In the genomic region with DNA sequence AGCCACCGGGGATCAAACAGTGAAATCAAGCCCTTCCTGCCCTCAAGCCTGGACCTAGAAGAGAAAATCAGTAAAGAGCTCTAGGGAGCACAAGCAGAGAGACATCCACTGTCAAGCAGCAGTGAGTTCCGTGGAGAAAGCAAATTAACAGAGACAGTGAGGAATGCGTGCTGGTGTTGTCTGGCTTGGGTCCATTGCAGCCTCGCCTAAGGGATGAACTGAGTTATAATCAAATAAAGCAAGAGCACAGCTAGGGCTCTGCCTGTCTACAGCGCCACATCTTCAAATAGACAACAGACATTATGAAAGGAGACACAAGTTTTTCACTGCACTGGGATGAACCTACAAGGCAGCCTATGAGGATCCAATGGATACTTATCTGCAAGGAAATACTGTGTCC, we compare ENCODE assay signal across 17 mouse cellular contexts.
DNase-seq lines count a peak whose midpoint lies in the region; ATAC-seq and TF ChIP-seq lines count a peak whose summit lies in the region.
"Had no signal": no experiment of that assay in that cellular context is flagged by ENCODE, and none has a peak within 500 bp of the region (broad histone marks: within the 10 kb centered on the region; RNA-seq: fewer than 3 reads in every experiment).

No protein-coding gene starts in this region.

- no peak overlapping the region for H3K4me3 ChIP-seq in heart, embryonic 11.5 days (ENCODE audit: low read depth, low read length)
- no peak overlapping the region for H3K4me3 ChIP-seq in lung, postnatal 0 days (ENCODE audit: low read depth, low read length)
- H3K4me3 ChIP-seq: erythroblast, embryonic 14.5 days; liver, embryonic 13.5 days; megakaryocyte, embryonic 14.5 days; stomach, embryonic 15.5 days had no signal

- no peaks in the 10 kb centered on the region for H3K9me3 ChIP-seq in heart, embryonic 11.5 days (replicated peaks; ENCODE audit: control insufficient read depth, low read length)
- H3K9me3 ChIP-seq in lung, postnatal 0 days (ENCODE audit: low read length), result no peaks in the 10 kb centered on the region
- H3K9me3 ChIP-seq: liver, embryonic 13.5 days; stomach, embryonic 15.5 days had no signal

- H3K4me2 ChIP-seq in heart, embryonic 11.5 days, result no peak overlapping the region
- H3K4me2 ChIP-seq in lung, postnatal 0 days (replicated peaks; ENCODE audit: low read depth, low read length), result no peak overlapping the region
- H3K4me2 ChIP-seq: liver, embryonic 13.5 days; stomach, embryonic 15.5 days had no signal

- no peak for TF ChIP-seq EP300 in lung, postnatal 0 days (IDR thresholded peaks at IDR 0.05)

- peak; percentile 18 to 39 for DNase-seq in adrenal gland, adult (ENCODE audit: inconsistent age in 2 of 2, low spot score in 1 of 2)
- no peak for DNase-seq in adrenal gland, adult 18-20 months (ENCODE audit: low spot score in 2 of 2)
- peak; percentile 15 to 37 for DNase-seq in heart, postnatal 14 days
- DNase-seq in lung, postnatal 0 days (ENCODE audit: low spot score), result peak; percentile 8
- DNase-seq in lung, postnatal 25 days (ENCODE audit: low spot score), result no peak
- DNase-seq in cerebellum, adult 9-11 months, result no peak
- DNase-seq: adrenal gland, postnatal 25 days; cerebellum, adult 11-12 months; layer of hippocampus, adult 9-11 months; liver, embryonic 13.5 days; thymus, postnatal 25 days had no signal

- H3K4me1 ChIP-seq in heart, embryonic 11.5 days (ENCODE audit: control insufficient read depth, insufficient read depth, low read length), result peaks cover 11% of the 10 kb centered on the region
- no peaks in the 10 kb centered on the region for H3K4me1 ChIP-seq in lung, postnatal 0 days (ENCODE audit: insufficient read depth, low read depth, low read length)
- H3K4me1 ChIP-seq: liver, embryonic 13.5 days had no signal

- no peak overlapping the region for H3K9ac ChIP-seq in heart, embryonic 11.5 days (ENCODE audit: low read depth, low read length)
- H3K9ac ChIP-seq in lung, postnatal 0 days (replicated peaks; ENCODE audit: low read depth), result no peak overlapping the region
- H3K9ac ChIP-seq: liver, embryonic 13.5 days; stomach, embryonic 15.5 days had no signal

- H3K27ac ChIP-seq in heart, embryonic 11.5 days (ENCODE audit: low read depth, low read length), result no peak overlapping the region
- no peak overlapping the region for H3K27ac ChIP-seq in lung, postnatal 0 days (ENCODE audit: low read length)
- H3K27ac ChIP-seq: liver, embryonic 13.5 days; stomach, embryonic 15.5 days had no signal

- H3K27me3 ChIP-seq in heart, embryonic 11.5 days (ENCODE audit: control insufficient read depth, insufficient read depth, low read length), result no peaks in the 10 kb centered on the region
- no peaks in the 10 kb centered on the region for H3K27me3 ChIP-seq in lung, postnatal 0 days (replicated peaks; ENCODE audit: insufficient read depth, low read length)
- H3K27me3 ChIP-seq: liver, embryonic 13.5 days; stomach, embryonic 15.5 days had no signal

- intact Hi-C loops in heart, postnatal 14 days (cut with DNase I), result no loop called here

- H3K36me3 ChIP-seq in heart, embryonic 11.5 days (ENCODE audit: control insufficient read depth, insufficient read depth, low read length), result no peaks in the 10 kb centered on the region
- H3K36me3 ChIP-seq in lung, postnatal 0 days (ENCODE audit: insufficient read depth, low read length), result no peaks in the 10 kb centered on the region
- H3K36me3 ChIP-seq: liver, embryonic 13.5 days; stomach, embryonic 15.5 days had no signal

- 57% methylated on average over 5 of the region's 5 CpGs for WGBS in heart, embryonic 11.5 days (ENCODE audit: insufficient replicate concordance)
- WGBS in lung, postnatal 0 days, result 42% methylated on average over 5 of the region's 5 CpGs

- ATAC-seq in heart, embryonic 11.5 days (replicated peaks; ENCODE audit: insufficient number of reproducible peaks, low FRiP score, low TSS enrichment), result no peak
- ATAC-seq in lung, postnatal 0 days, result no peak
- ATAC-seq in erythroid progenitor cell, adult 5-6 weeks (replicated peaks; ENCODE audit: low FRiP score, poor library complexity, severe bottlenecking), result 0 out of 2 replicates have a peak, but pooled peaks have one; percentile 30
- ATAC-seq: intestine, postnatal 0 days had no signal

- TF ChIP-seq CTCF in lung, postnatal 0 days (IDR thresholded peaks at IDR 0.05), result no peak

Comparison
In these comparisons a context has a peak if more than half of its experiments do, and no peak if none do; other contexts are left out.
1. DNase-seq: peak in adrenal gland, adult (2 of 2), heart, postnatal 14 days (2 of 2) and lung, postnatal 0 days (single experiment); none in adrenal gland, adult 18-20 months (0 of 2), lung, postnatal 25 days (single experiment) and cerebellum, adult 9-11 months (single experiment).